Mouse (Mus musculus): ENCODE data around the gene Dhrs1.

Dhrs1 gene

DNA sequence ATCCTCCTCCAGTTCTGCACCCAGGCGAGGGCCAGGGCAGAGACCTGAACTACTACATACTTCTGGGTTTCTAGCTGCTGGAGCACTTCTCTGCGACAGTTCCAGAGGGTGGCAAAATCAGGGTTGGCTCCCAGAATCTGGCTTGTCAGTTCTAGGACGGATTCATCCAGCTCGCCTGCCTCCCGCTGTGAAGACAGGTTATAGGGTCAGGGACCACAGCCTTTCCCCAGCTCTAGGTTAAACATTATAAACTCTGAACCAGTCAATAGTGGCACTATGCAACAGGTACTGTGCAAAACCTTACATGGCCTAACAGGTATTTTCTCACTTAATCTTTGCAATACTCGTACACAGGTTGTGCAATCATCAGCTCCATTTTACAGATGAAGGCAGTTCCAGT lies 24.4 kb downstream of the Dhrs1 start:
- DNase-seq (ENCODE audit: low spot score): no peak

DNA sequence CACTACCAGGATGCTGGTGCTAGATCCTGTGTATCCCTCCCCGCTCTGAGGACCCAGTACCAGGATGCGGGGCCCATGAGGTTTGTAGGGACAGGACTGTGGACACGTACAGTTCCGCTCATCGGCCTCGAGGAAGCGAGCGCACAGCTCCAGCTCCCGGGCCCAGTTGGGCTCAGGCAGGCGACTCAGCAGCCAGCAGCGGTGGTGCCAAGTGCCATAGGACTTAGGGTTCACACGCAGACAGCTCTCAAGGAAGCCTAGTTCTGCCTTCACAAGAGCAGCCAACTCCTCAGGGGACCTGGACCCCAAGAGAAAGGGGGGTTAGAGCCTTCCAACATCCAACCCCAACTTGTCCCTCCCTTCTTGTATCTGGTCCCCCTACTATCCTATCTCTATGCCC lies 24.8 kb downstream of the Dhrs1 start:
- no peak for DNase-seq (ENCODE audit: low spot score)

DNA sequence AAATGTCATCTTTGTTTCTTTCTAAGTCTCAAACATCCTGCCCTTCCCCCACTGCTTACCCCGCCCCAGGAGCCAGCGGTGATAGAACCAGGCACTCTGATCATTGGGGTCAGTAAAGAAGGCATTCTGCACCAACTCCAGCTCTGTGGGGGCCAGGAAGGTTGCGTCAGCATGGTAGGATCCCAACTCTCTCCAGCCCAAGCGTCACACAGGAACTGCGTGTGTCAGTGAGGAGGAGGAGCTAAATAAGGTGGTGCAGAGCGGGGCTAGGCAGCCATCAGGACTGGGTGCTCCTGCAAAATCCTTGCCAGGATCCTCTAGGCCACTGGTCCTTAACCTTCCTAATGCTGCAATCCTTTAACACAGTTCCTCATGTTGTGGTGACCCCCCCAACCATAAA lies 25.8 kb downstream of the Dhrs1 start:
- DNase-seq (ENCODE audit: low spot score): no peak

GRCm38 (mm10) chr14:55716884-55717283 lies 28.6 kb downstream of the Dhrs1 start:
- DNase-seq (ENCODE audit: low spot score): no peak

- no peak for DNase-seq (ENCODE audit: low spot score)
Observed at GRCm38 (mm10) chr14:55716271-55716670, 29.2 kb downstream of the Dhrs1 start.

DNA sequence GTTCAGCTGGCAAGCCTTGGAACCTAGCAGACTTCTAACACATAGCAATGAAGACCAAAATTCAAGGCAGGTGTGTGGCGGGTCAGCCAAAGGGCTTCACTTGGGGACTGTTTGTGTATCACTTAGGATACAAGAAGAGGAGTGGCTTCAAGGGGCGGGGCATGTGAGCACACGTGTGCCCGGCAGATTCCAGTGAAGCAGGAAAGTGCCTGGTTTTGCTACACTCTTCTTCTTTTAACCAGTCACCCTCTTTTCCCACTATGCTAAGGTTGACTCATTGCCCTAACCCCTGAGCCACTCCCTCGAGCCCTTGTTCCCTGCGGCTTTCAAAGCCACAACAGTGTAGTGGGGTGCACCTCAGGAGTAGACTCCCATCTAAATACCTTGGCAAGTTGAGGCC lies 30.6 kb downstream of the Dhrs1 start:
- no peak for DNase-seq (ENCODE audit: low spot score)

- no peak for DNase-seq (ENCODE audit: low spot score)
Observed at GRCm38 (mm10) chr14:55713729-55714122, 31.8 kb downstream of the Dhrs1 start, which contains the start of gene Tgm1. Gene Tgm1 (minus strand): TSS chr14:55713926.

- DNase-seq (ENCODE audit: low spot score): no peak
Observed at GRCm38 (mm10) chr14:55713007-55713728, 32.3 kb downstream of the Dhrs1 start.

DNA sequence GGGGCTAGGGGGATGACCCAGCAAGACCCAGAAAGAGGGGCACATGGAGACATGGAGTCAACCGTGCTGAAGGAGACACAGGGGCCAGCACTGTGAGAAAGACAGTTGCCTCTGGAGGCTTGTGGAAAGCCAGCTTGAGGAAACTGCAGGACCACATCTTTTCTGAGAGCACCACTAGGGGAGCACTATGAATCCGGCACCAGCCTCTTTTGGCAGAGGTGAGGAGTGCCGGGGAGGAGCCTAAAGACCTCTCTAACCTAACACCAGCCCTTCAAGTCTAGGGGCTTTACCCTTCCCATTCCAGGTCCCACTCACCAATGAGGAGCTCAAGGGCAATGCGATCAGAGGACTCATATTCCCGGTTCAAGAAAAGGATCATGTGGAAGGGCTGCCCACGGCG lies 33.7 kb downstream of the Dhrs1 start:
- DNase-seq (ENCODE audit: low spot score): no peak

GRCm38 (mm10) chr14:55709509-55709908 lies 36.0 kb downstream of the Dhrs1 start:
- no peak for DNase-seq (ENCODE audit: low spot score)

GRCm38 (mm10) chr14:55707397-55707796 lies 38.1 kb downstream of the Dhrs1 start:
- no peak for DNase-seq (ENCODE audit: low spot score)

DNA sequence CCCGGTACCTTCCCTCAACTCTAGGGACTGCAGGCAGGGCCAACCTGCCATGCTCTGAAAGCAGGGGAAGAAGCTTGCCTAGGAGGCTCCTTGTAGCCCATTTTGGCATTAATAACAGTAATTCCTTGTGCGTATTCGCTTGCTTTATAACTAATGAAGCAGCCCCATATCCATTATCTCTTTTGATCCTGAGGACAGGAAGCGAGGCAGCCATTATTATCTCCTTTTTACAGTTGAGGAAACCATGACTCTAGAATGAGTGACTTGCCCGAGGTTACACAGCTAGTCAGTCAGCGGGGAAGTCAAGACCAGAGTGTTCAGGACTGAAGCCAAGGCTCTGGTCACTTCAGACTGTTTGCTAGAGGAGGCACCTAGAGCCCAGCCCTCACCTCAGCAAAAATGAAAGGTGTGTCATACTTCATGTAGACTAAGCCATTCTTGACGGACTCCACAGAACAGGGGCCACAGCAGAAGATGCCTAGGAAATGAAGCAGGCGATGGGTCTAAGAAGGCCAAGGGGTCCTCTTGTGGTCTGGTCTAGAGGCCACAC lies 39.4 kb downstream of the Dhrs1 start:
- DNase-seq (ENCODE audit: low spot score): no peak

- no peak for DNase-seq (ENCODE audit: low spot score)
Observed at GRCm38 (mm10) chr14:55702761-55703160, 42.7 kb downstream of the Dhrs1 start.

DNA sequence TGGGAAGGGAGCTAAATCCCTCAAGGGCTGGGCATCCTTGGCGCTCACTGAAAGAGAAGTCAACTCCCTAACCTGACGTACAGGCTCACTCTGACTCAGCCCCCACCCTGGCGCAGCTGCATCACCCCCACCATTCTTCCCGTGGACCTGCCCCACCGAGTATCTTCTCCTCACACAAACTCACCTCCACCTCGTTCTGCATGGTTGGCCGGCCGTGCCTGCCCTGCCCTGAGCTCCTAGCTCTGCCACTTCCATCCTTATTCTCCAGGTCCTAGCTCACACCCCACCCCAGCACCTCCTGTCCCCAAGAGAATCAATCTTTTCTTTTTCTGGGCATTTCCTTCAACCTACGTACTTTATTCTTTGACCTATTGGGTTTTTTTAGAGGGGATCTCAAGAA lies 44.4 kb downstream of the Dhrs1 start:
- no peak for DNase-seq (ENCODE audit: low spot score)

GRCm38 (mm10) chr14:55697226-55697625 lies 48.3 kb downstream of the Dhrs1 start:
- no peak for DNase-seq (ENCODE audit: low spot score)

DNA sequence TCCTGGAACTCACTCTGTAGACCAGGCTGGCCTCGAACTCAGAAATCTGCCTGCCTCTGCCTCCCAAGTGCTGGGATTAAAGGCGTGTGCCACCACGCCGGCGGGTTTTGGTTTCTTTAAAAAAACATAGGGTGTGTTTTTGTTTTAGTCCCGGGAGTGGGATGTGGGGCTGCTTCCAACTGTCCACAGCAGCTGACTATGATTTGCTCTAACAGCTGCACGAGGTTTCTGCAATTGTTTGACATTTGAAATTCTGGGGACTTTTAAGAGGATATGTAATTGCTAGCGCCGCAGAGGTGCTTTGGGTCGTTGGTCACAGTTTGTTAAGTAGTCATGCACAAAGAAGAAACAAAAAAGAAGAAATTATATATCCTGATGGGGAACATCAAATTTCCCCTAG lies 56.1 kb downstream of the Dhrs1 start:
- no peak for DNase-seq (ENCODE audit: low spot score)

Data from spleen, adult 12 weeks (tissue).